11 mouse cellular contexts compared by ENCODE assay signal in genomic region chr10:39505007-39505406, GRCm38 (mm10).
DNase-seq lines count a peak whose midpoint lies in the region; ATAC-seq lines count a peak whose summit lies in the region.
"Had no signal": no experiment of that assay in that cellular context is flagged by ENCODE, and none has a peak within 500 bp of the region (broad histone marks: within the 10 kb centered on the region; RNA-seq: fewer than 3 reads in every experiment).

No protein-coding gene starts in this region.

- H3K9me3 ChIP-seq in forebrain, embryonic 12.5 days, result no peaks in the 10 kb centered on the region
- H3K9me3 ChIP-seq in midbrain, embryonic 12.5 days, result no peaks in the 10 kb centered on the region
- no peaks in the 10 kb centered on the region for H3K9me3 ChIP-seq in kidney, embryonic 16.5 days (ENCODE audit: low read length)
- H3K9me3 ChIP-seq: liver, embryonic 15.5 days had no signal

- H3K4me2 ChIP-seq in forebrain, embryonic 12.5 days, result no peak overlapping the region
- H3K4me2 ChIP-seq in midbrain, embryonic 12.5 days (replicated peaks), result no peak overlapping the region
- no peak overlapping the region for H3K4me2 ChIP-seq in kidney, embryonic 16.5 days (replicated peaks; ENCODE audit: low read depth, low read length)
- H3K4me2 ChIP-seq: liver, embryonic 15.5 days had no signal

- H3K4me1 ChIP-seq in forebrain, embryonic 12.5 days, result peaks cover 62% of the 10 kb centered on the region
- peaks cover 46% of the 10 kb centered on the region for H3K4me1 ChIP-seq in midbrain, embryonic 12.5 days
- peaks cover 40% of the 10 kb centered on the region for H3K4me1 ChIP-seq in kidney, embryonic 16.5 days (ENCODE audit: insufficient read depth, low read length)

- H3K36me3 ChIP-seq in forebrain, embryonic 12.5 days (replicated peaks), result no peaks in the 10 kb centered on the region
- no peaks in the 10 kb centered on the region for H3K36me3 ChIP-seq in midbrain, embryonic 12.5 days
- H3K36me3 ChIP-seq in kidney, embryonic 16.5 days (ENCODE audit: insufficient read depth, low read length), result no peaks in the 10 kb centered on the region
- H3K36me3 ChIP-seq: liver, embryonic 15.5 days had no signal

- ATAC-seq in forebrain, embryonic 12.5 days (ENCODE audit: low FRiP score), result peak; percentile 22; the same call in 1 of the 2 replicates
- no peak for ATAC-seq in midbrain, embryonic 12.5 days (ENCODE audit: low FRiP score, low read depth)
- ATAC-seq in frontal cortex, adult (ENCODE audit: low TSS enrichment), result no peak
- ATAC-seq in kidney, embryonic 16.5 days (ENCODE audit: low FRiP score, low TSS enrichment), result no peak

- peak overlapping the region; percentile 63 for H3K27ac ChIP-seq in forebrain, embryonic 12.5 days
- no peak overlapping the region for H3K27ac ChIP-seq in midbrain, embryonic 12.5 days (replicated peaks)
- no peak overlapping the region for H3K27ac ChIP-seq in kidney, embryonic 16.5 days (ENCODE audit: low read length)
- H3K27ac ChIP-seq: liver, embryonic 15.5 days had no signal

- 0 out of 2 replicates have a peak overlapping the region, but pooled peaks have one; percentile 8 for H3K9ac ChIP-seq in forebrain, embryonic 12.5 days
- 0 out of 2 replicates have a peak overlapping the region, but pooled peaks have one; percentile 7 for H3K9ac ChIP-seq in midbrain, embryonic 12.5 days (replicated peaks)
- no peak overlapping the region for H3K9ac ChIP-seq in kidney, embryonic 16.5 days (replicated peaks; ENCODE audit: low read length)
- H3K9ac ChIP-seq: liver, embryonic 15.5 days had no signal

- WGBS in forebrain, embryonic 12.5 days, result 37% methylated on average over 9 of the region's 9 CpGs
- WGBS in midbrain, embryonic 12.5 days, result 44% methylated on average over 9 of the region's 9 CpGs
- WGBS in kidney, embryonic 16.5 days, result 48% methylated on average over 9 of the region's 9 CpGs

- no peaks in the 10 kb centered on the region for H3K27me3 ChIP-seq in forebrain, embryonic 12.5 days
- no peaks in the 10 kb centered on the region for H3K27me3 ChIP-seq in midbrain, embryonic 12.5 days
- H3K27me3 ChIP-seq in kidney, embryonic 16.5 days (ENCODE audit: insufficient read depth, low read length), result no peaks in the 10 kb centered on the region
- H3K27me3 ChIP-seq: liver, embryonic 15.5 days had no signal

- DNase-seq in kidney, postnatal 4 days, result peak; percentile 34 to 37
- no peak for DNase-seq in kidney, adult 11 months
- DNase-seq in R1 (ENCODE audit: low read depth, low spot score), result peak; percentile 16
- DNase-seq in adrenal gland, postnatal 36 days, result no peak
- DNase-seq: heart, adult 11 months; kidney, postnatal 10 days had no signal

- H3K4me3 ChIP-seq in forebrain, embryonic 12.5 days (replicated peaks), result no peak overlapping the region
- H3K4me3 ChIP-seq in midbrain, embryonic 12.5 days, result no peak overlapping the region
- no peak overlapping the region for H3K4me3 ChIP-seq in kidney, embryonic 16.5 days (ENCODE audit: low read length)
- H3K4me3 ChIP-seq: liver, embryonic 15.5 days had no signal

Comparison
In these comparisons a context has a peak if more than half of its experiments do, and no peak if none do; other contexts are left out.
1. DNase-seq: peak in kidney, postnatal 4 days (2 of 2) and R1 (single experiment); none in kidney, adult 11 months (single experiment) and adrenal gland, postnatal 36 days (0 of 2).